8 mouse cellular contexts compared by ENCODE assay signal in the genomic region with DNA sequence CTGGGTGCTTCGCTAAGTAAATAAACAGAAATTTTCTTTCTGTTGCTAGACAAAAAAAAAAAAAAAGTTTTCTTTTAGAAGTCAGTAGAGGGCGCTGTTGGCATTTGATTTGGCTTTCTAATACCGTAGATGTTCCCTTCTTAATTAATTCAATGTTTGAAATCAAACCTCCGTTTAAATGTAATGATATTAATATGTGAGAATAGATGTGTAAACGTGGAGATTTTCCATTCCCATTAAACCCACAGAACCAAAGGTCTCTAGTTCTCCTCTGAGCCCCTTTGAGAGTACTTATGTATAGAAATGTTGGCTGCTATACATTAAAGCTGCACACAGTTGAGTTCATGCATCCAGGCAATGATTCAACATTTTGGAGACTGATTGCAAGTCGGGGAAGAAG.
DNase-seq lines count a peak whose midpoint lies in the region.

No protein-coding gene starts in this region.

- peak; percentile 40 to 74 for DNase-seq in cerebellum, postnatal 10 days
- no peak for DNase-seq in cerebellum, adult 11 months
- peak; percentile 25 for DNase-seq in lung, postnatal 36 days
- DNase-seq in lung, postnatal 10 days, result no peak
- peak; percentile 75 for DNase-seq in hindlimb bud, embryonic 11.5 days (ENCODE audit: extremely low spot score, low read depth, low spot score)
- no peak for DNase-seq in spleen, adult 12 weeks (ENCODE audit: low spot score)
- no peak for DNase-seq in adrenal gland, postnatal 14 days
- DNase-seq in kidney, postnatal 10 days, result no peak

Comparison
In these comparisons a context has a peak if more than half of its experiments do, and no peak if none do; other contexts are left out.
1. DNase-seq: peak in cerebellum, postnatal 10 days (2 of 2), lung, postnatal 36 days (single experiment) and hindlimb bud, embryonic 11.5 days (single experiment); none in cerebellum, adult 11 months (single experiment), lung, postnatal 10 days (single experiment), spleen, adult 12 weeks (single experiment), adrenal gland, postnatal 14 days (single experiment) and kidney, postnatal 10 days (single experiment).